Comparison of ENCODE assay signal across 25 mouse cellular contexts in the genomic region with DNA sequence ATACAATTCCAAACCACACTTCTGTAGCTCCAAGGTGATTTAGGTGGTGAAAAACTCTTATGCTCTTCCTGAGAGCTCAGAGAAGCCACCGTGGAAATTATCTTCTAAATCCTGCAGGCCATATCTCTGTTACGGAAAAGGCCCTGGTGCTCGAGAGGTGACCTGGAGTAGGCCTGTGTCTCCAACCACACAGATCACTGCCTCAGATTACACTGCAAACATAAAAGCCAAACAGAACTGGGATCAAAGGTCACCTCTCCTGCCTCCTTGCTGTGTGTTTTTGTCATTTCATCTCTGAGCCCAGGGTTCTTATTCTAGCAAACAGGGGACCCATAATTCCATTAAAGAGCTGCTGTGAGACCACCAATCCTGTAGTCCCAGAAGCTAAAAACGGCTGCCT. TPM values are rescaled to one million over a fixed set of nuclear protein-coding genes. Genes with fewer than 3 reads are reported as not detected.
A peak's percentile ranks its signal among the peaks of the same experiment; 100 is the strongest.
DNase-seq lines count a peak whose midpoint lies in the region; ATAC-seq and TF ChIP-seq lines count a peak whose summit lies in the region.
"Had no signal": no experiment of that assay in that cellular context is flagged by ENCODE, and none has a peak within 500 bp of the region (broad histone marks: within the 10 kb centered on the region; RNA-seq: fewer than 3 reads in every experiment).

No protein-coding gene starts in this region.

- H3K4me1 ChIP-seq in forebrain, embryonic 11.5 days (replicated peaks; ENCODE audit: control insufficient read depth, insufficient read depth, low read length) = no peaks in the 10 kb centered on the region
- peaks cover 23% of the 10 kb centered on the region for H3K4me1 ChIP-seq in forebrain, embryonic 12.5 days
- H3K4me1 ChIP-seq in liver, adult 2 months (ENCODE audit: control insufficient read depth, insufficient read depth, low read length) = peaks cover 9% of the 10 kb centered on the region
- no peaks in the 10 kb centered on the region for H3K4me1 ChIP-seq in liver, embryonic 12.5 days
- 0 out of 2 replicates have a peak, but pooled peaks cover 2% of the 10 kb centered on the region for H3K4me1 ChIP-seq in intestine, embryonic 16.5 days (ENCODE audit: control insufficient read depth, insufficient read depth, low read length)
- H3K4me1 ChIP-seq in liver, embryonic 16.5 days (ENCODE audit: control insufficient read depth, low read depth, low read length) = no peaks in the 10 kb centered on the region
- H3K4me1 ChIP-seq: heart, embryonic 15.5 days; stomach, embryonic 15.5 days had no signal

- TF ChIP-seq POLR2A in liver, adult 2 months (IDR thresholded peaks at IDR 0.05; ENCODE audit: extremely low read depth, insufficient read depth, low read length) = no peak

- no peak overlapping the region for H3K4me3 ChIP-seq in forebrain, embryonic 11.5 days (ENCODE audit: low read depth, low read length)
- H3K4me3 ChIP-seq in forebrain, embryonic 12.5 days (replicated peaks) = no peak overlapping the region
- H3K4me3 ChIP-seq in liver, adult 2 months (ENCODE audit: insufficient read depth, low read depth, low read length) = no peak overlapping the region
- no peak overlapping the region for H3K4me3 ChIP-seq in liver, embryonic 12.5 days
- no peak overlapping the region for H3K4me3 ChIP-seq in intestine, embryonic 16.5 days (ENCODE audit: low read length)
- no peak overlapping the region for H3K4me3 ChIP-seq in liver, embryonic 16.5 days (ENCODE audit: low read depth, low read length)
- H3K4me3 ChIP-seq: forebrain, embryonic 10.5 days; heart, embryonic 15.5 days; hindbrain, embryonic 15.5 days; limb, embryonic 10.5 days; myocyte; neural tube, embryonic 13.5 days; stomach, embryonic 15.5 days had no signal

- no peaks in the 10 kb centered on the region for H3K27me3 ChIP-seq in forebrain, embryonic 11.5 days (ENCODE audit: control insufficient read depth, insufficient read depth, low read length)
- no peaks in the 10 kb centered on the region for H3K27me3 ChIP-seq in forebrain, embryonic 12.5 days
- no peaks in the 10 kb centered on the region for H3K27me3 ChIP-seq in liver, adult 2 months (ENCODE audit: control insufficient read depth, insufficient read depth, low read length)
- no peaks in the 10 kb centered on the region for H3K27me3 ChIP-seq in liver, embryonic 12.5 days (replicated peaks)
- H3K27me3 ChIP-seq in intestine, embryonic 16.5 days (replicated peaks; ENCODE audit: control insufficient read depth, insufficient read depth, low read length) = no peaks in the 10 kb centered on the region
- no peaks in the 10 kb centered on the region for H3K27me3 ChIP-seq in liver, embryonic 16.5 days (ENCODE audit: control insufficient read depth, insufficient read depth, low read depth, low read length)
- H3K27me3 ChIP-seq: heart, embryonic 15.5 days; hindbrain, embryonic 15.5 days; neural tube, embryonic 13.5 days; stomach, embryonic 15.5 days had no signal

- H3K79me2 ChIP-seq in liver, adult 2 months (ENCODE audit: control insufficient read depth, insufficient read depth, low read length) = no peaks in the 10 kb centered on the region; the same call in 1 of the 2 replicates

- no peak for ATAC-seq in forebrain, embryonic 11.5 days (replicated peaks; ENCODE audit: low FRiP score)
- ATAC-seq in forebrain, embryonic 12.5 days (ENCODE audit: low FRiP score) = no peak
- no peak for ATAC-seq in liver, embryonic 12.5 days
- ATAC-seq in intestine, embryonic 16.5 days = peak; percentile 67
- ATAC-seq in liver, embryonic 16.5 days (ENCODE audit: low read depth) = peak; percentile 81

- H3K36me3 ChIP-seq in forebrain, embryonic 11.5 days (ENCODE audit: control insufficient read depth, insufficient read depth, low read length) = no peaks in the 10 kb centered on the region; the same call in 1 of the 2 replicates
- H3K36me3 ChIP-seq in forebrain, embryonic 12.5 days (replicated peaks) = peaks cover 49% of the 10 kb centered on the region
- no peaks in the 10 kb centered on the region for H3K36me3 ChIP-seq in liver, adult 2 months (ENCODE audit: control insufficient read depth, insufficient read depth, low read length)
- peaks cover 56% of the 10 kb centered on the region for H3K36me3 ChIP-seq in liver, embryonic 12.5 days
- H3K36me3 ChIP-seq in intestine, embryonic 16.5 days (ENCODE audit: control insufficient read depth, insufficient read depth, low read length) = peaks cover 6% of the 10 kb centered on the region; the same call in 1 of the 2 replicates
- H3K36me3 ChIP-seq in liver, embryonic 16.5 days (ENCODE audit: control insufficient read depth, insufficient read depth) = no peaks in the 10 kb centered on the region

- no peak overlapping the region for H3K4me2 ChIP-seq in forebrain, embryonic 11.5 days (ENCODE audit: low read depth, low read length, severe bottlenecking)
- H3K4me2 ChIP-seq in forebrain, embryonic 12.5 days = no peak overlapping the region
- no peak overlapping the region for H3K4me2 ChIP-seq in liver, embryonic 12.5 days
- H3K4me2 ChIP-seq in intestine, embryonic 16.5 days (ENCODE audit: low read depth, low read length) = no peak overlapping the region
- H3K4me2 ChIP-seq in liver, embryonic 16.5 days (ENCODE audit: low read depth, low read length) = no peak overlapping the region
- H3K4me2 ChIP-seq: heart, embryonic 15.5 days; hindbrain, embryonic 15.5 days; midbrain, embryonic 11.5 days; neural tube, embryonic 13.5 days; stomach, embryonic 15.5 days had no signal

- TF ChIP-seq CTCF in liver, adult 2 months (IDR thresholded peaks at IDR 0.05; ENCODE audit: low read depth, low read length) = no peak

- H3K9ac ChIP-seq in forebrain, embryonic 11.5 days (ENCODE audit: low read length) = no peak overlapping the region
- H3K9ac ChIP-seq in forebrain, embryonic 12.5 days = no peak overlapping the region
- H3K9ac ChIP-seq in liver, adult 2 months (ENCODE audit: low read depth, low read length) = no peak overlapping the region
- no peak overlapping the region for H3K9ac ChIP-seq in liver, embryonic 12.5 days
- no peak overlapping the region for H3K9ac ChIP-seq in intestine, embryonic 16.5 days (ENCODE audit: low read depth, low read length)
- no peak overlapping the region for H3K9ac ChIP-seq in liver, embryonic 16.5 days (ENCODE audit: low read depth, low read length)
- H3K9ac ChIP-seq: heart, embryonic 15.5 days; hindbrain, embryonic 15.5 days; neural tube, embryonic 13.5 days; stomach, embryonic 15.5 days had no signal

- intact Hi-C loops in left cerebral cortex, postnatal 4 days (cut with DNase I) = no loop called here

- WGBS in forebrain, embryonic 11.5 days = 69% methylated on average over 4 of the region's 4 CpGs
- 74% methylated on average over 4 of the region's 4 CpGs for WGBS in forebrain, embryonic 12.5 days
- WGBS in liver, adult 2 months = 31% methylated on average over 4 of the region's 4 CpGs
- 59% methylated on average over 4 of the region's 4 CpGs for WGBS in liver, embryonic 12.5 days (ENCODE audit: insufficient replicate concordance)
- 44% methylated on average over 4 of the region's 4 CpGs for WGBS in intestine, embryonic 16.5 days
- WGBS in liver, embryonic 16.5 days (ENCODE audit: insufficient replicate concordance) = 44% methylated on average over 4 of the region's 4 CpGs

- H3K27ac ChIP-seq in forebrain, embryonic 11.5 days (ENCODE audit: low read depth, low read length) = no peak overlapping the region
- H3K27ac ChIP-seq in forebrain, embryonic 12.5 days = no peak overlapping the region
- H3K27ac ChIP-seq in liver, adult 2 months (replicated peaks; ENCODE audit: insufficient read depth, low read depth, low read length) = no peak overlapping the region
- H3K27ac ChIP-seq in liver, embryonic 12.5 days = no peak overlapping the region
- no peak overlapping the region for H3K27ac ChIP-seq in intestine, embryonic 16.5 days (ENCODE audit: low read length)
- no peak overlapping the region for H3K27ac ChIP-seq in liver, embryonic 16.5 days (ENCODE audit: low read length)
- H3K27ac ChIP-seq: forebrain, embryonic 10.5 days; heart, embryonic 15.5 days; hindbrain, embryonic 15.5 days; kidney, postnatal 0 days; limb, embryonic 10.5 days; neural tube, embryonic 13.5 days; stomach, embryonic 15.5 days had no signal

- peak; percentile 5 for DNase-seq in forebrain, embryonic 11.5 days (ENCODE audit: low spot score)
- peak; percentile 52 for DNase-seq in liver, adult 2 months (ENCODE audit: extremely low read depth, low read depth, low spot score)
- no peak for DNase-seq in left cerebral cortex, postnatal 4 days
- DNase-seq: adrenal gland, postnatal 25 days; cerebellum, adult 9-10 months; gastrocnemius, postnatal 36 days; heart, postnatal 36 days; lung, adult 18-20 months; lung, postnatal 10 days; right cerebral cortex, postnatal 4 days; thymus, adult 18-20 months; thymus, postnatal 36 days had no signal

- H3K9me3 ChIP-seq in forebrain, embryonic 11.5 days (ENCODE audit: control insufficient read depth, low read length) = no peaks in the 10 kb centered on the region
- H3K9me3 ChIP-seq in forebrain, embryonic 12.5 days = no peaks in the 10 kb centered on the region
- no peaks in the 10 kb centered on the region for H3K9me3 ChIP-seq in liver, embryonic 12.5 days (replicated peaks)
- H3K9me3 ChIP-seq in intestine, embryonic 16.5 days (ENCODE audit: control insufficient read depth, low read length) = no peaks in the 10 kb centered on the region
- no peaks in the 10 kb centered on the region for H3K9me3 ChIP-seq in liver, embryonic 16.5 days (replicated peaks; ENCODE audit: control insufficient read depth, low read length)
- H3K9me3 ChIP-seq: forebrain, embryonic 10.5 days; heart, embryonic 15.5 days; hindbrain, embryonic 15.5 days; limb, embryonic 10.5 days; neural tube, embryonic 13.5 days; stomach, embryonic 15.5 days had no signal

RNA-seq across cellular contexts. Expression of a gene that starts 48.9 kb away (rescaled TPM):
- 25.6 and 26.1 TPM in 2 replicates for polyA plus RNA-seq in forebrain, embryonic 11.5 days (2014; fragmentation: Nextera tagmentation; extraction: Ambion mirVana)
- polyA plus RNA-seq in forebrain, embryonic 12.5 days (2016; fragmentation: Nextera tagmentation; extraction: Ambion mirVana) = 28.5 and 29.2 TPM in 2 replicates
- 3.0 and 3.1 TPM in 2 replicates for total RNA-seq in liver, adult 2 months (2014; rRNA removed)
- 1.7 and 3.6 TPM in 2 replicates for polyA plus RNA-seq in liver, adult 2 months (2012; rRNA removed)
- 11.7 and 12.3 TPM in 2 replicates for polyA plus RNA-seq in liver, embryonic 12.5 days (2016; fragmentation: Nextera tagmentation; extraction: Ambion mirVana)
- 8.5 and 8.6 TPM in 2 replicates for polyA plus RNA-seq in intestine, embryonic 16.5 days (2015; fragmentation: Nextera tagmentation; extraction: Ambion mirVana)
- 6.3 and 6.5 TPM in 2 replicates for polyA plus RNA-seq in liver, embryonic 16.5 days (2015; fragmentation: Nextera tagmentation; extraction: Ambion mirVana)
- 10 to 100 TPM; 15.2 to 23.1 TPM for total RNA-seq in left cerebral cortex, postnatal 4 days (2021)

Comparison
In these comparisons a context has a peak if more than half of its experiments do, and no peak if none do; other contexts are left out.
1. ATAC-seq: peak in intestine, embryonic 16.5 days (single experiment) and liver, embryonic 16.5 days (single experiment); none in forebrain, embryonic 11.5 days (single experiment), forebrain, embryonic 12.5 days (single experiment) and liver, embryonic 12.5 days (single experiment).